Mouse (Mus musculus) embryonic fibroblast, embryonic 13.5 days (primary cell): ENCODE results near the gene Gse1. TPM values are rescaled to one million over a fixed set of nuclear protein-coding genes. Genes with fewer than 3 reads are reported as not detected.

ENCODE experiments used
- H3K27ac ChIP-seq: 2 replicates; pipeline ENCODE4 v1.5.1; 2012; ENCODE audit warnings: low read length, control low read depth, inconsistent platforms; ENCODE audit not compliant: insufficient read depth
- H3K4me1 ChIP-seq: 2 replicates; pipeline ENCODE4 v1.6.1; 2011; ENCODE audit warnings: low read length; ENCODE audit not compliant: control insufficient read depth, insufficient read depth
- H3K4me3 ChIP-seq: 2 replicates; pipeline ENCODE4 v1.5.1; 2011; ENCODE audit warnings: mild to moderate bottlenecking, control low read depth, low read length; ENCODE audit not compliant: insufficient read depth
- CTCF ChIP-seq: IDR thresholded peaks from 2 replicates; pipeline ENCODE4 v1.5.1; 2011; ENCODE audit warnings: mild to moderate bottlenecking, control low read depth, low read length, moderate library complexity, borderline replicate concordance; ENCODE audit not compliant: insufficient read depth
- POLR2A ChIP-seq: IDR thresholded peaks from 2 replicates; pipeline ENCODE4 v1.6.1; 2011; ENCODE audit warnings: low read depth, mild to moderate bottlenecking, control low read depth, low read length, moderate library complexity
- polyA plus RNA-seq: library from polyadenylated mRNA; stranded (reverse); fragments of >200 nt; gene quantifications from 2 replicates; pipeline ENCODE4 v1.2.4, GENCODE M21; 2011; ENCODE audit warnings: low read depth; ENCODE audit not compliant: missing spikeins, insufficient read length

Gse1 gene
- polyA plus RNA-seq, 1 experiment, result 13.4 TPM

DNA sequence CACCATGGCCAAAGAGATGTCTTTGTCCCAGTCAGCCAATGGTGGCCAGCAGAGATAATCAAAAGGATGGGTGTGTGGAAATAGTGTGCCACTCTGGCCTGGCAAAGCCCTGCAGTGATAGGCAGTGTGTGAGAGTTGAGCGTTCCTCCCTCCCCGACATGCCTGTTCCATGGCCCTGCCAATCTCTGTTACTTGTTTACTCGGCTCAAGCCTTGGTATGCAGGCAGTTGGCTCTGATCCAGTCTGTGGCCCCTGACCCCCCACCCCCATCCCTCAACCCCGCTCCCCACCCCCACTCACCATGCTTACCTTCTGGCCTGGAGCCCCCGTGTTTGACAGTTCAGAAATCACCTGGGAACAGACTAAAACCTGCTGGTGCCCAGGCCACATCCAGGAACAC is 189.9 kb downstream of the Gse1 start:
- Histone ChIP-seq H3K4me1 (peaks cover 9% of the 10 kb centered on the region; the same call in 1 of the 2 replicates), H3K4me3 (no peak overlapping the region), H3K27ac (no peak overlapping the region)
- TF ChIP-seq CTCF, result no peak
- no peak for TF ChIP-seq POLR2A

DNA sequence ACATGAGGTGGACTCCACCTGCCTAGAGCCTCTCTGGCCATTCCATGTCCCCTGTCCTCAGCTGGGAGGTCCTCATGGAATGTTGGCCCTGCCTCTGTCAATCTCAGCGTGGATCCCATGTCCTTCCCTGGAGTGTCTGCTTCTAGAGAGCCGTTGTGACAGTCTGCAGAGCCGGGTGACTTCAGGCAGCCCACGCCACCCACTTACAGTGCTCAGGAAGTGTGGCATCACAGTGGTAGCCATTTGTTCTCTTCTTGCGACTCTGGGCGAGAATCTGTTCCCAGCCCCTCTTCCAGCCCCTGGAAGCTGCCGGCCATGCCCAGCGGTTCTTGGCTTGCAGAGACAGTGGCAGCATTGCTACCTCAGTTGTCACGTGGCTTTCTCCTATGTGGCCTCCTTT is 191.4 kb downstream of the Gse1 start:
- H3K4me1 ChIP-seq, result 0 out of 2 replicates have a peak, but pooled peaks cover 5% of the 10 kb centered on the region
- no peak overlapping the region for H3K4me3 ChIP-seq
- TF ChIP-seq POLR2A, result no peak
- TF ChIP-seq CTCF, result no peak
- H3K27ac ChIP-seq, result no peak overlapping the region

DNA sequence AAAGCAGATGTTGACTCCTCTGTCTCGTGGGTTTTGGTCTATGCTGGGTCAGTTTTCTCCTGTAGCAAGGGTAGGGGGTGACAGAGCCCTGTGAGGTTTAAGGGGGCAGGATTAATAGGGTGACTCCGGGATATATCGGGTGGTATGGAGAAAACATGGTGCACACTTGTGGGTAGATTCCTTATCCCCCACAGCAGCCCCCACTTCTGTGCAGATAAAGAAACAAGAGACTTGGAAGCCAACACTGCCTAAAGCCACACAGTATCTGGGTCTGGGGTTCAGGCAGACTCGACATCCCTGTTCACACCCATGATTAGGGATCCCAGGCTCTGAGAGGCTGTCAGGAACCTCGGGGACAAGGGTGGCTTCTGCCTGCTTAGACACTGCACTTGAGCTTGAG is 192.0 kb downstream of the Gse1 start:
- Histone ChIP-seq H3K4me3 (no peak overlapping the region), H3K27ac (no peak overlapping the region), H3K4me1 (0 out of 2 replicates have a peak, but pooled peaks cover 5% of the 10 kb centered on the region)
- TF ChIP-seq POLR2A (no peak), CTCF (no peak)

DNA sequence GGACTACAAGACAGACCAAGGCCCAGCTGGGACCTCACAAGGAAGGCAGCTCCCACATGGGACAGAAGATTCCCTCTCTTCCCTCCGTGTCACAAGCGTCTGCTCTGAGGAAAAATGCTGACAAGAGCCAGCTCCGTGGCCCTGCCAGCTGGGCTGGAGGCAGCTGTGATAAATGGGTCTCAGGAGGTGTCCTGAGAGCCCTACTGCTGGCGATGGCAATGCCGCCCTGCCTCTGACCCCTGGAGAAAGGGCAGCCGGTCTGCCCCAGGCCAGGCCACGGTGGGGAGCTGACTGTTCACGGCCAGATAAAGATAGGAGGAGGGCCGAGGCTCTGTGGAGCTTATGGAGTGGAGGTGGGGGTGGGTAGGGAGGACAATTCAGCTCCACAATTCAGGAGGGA is 193.4 kb downstream of the Gse1 start:
- Histone ChIP-seq H3K4me1 (no peaks in the 10 kb centered on the region), H3K4me3 (no peak overlapping the region), H3K27ac (no peak overlapping the region)
- TF ChIP-seq CTCF (no peak), POLR2A (no peak)

DNA sequence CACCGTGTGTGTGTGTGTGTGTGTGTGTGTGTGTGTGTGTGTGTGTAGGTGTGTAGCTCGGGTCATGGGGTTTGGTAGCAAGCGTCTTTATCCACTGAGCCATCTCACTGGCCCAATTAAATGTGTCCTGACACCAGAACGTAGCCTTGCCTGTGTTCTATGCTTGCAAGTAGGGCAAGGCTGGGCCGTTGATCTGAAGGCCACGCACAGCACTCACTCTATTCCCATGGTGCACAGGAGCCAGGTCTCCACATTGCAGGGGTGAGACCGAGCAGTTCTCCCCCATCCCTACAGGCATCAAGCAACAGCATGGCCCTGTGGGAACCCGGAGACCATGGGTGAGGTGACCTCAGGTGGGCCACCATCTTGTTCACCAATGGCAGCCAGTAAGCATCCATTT is 194.0 kb downstream of the Gse1 start:
- TF ChIP-seq POLR2A (no peak), CTCF (no peak)
- H3K4me1 ChIP-seq, result 0 out of 2 replicates have a peak, but pooled peaks cover 2% of the 10 kb centered on the region
- H3K27ac ChIP-seq, result no peak overlapping the region
- no peak overlapping the region for H3K4me3 ChIP-seq

DNA sequence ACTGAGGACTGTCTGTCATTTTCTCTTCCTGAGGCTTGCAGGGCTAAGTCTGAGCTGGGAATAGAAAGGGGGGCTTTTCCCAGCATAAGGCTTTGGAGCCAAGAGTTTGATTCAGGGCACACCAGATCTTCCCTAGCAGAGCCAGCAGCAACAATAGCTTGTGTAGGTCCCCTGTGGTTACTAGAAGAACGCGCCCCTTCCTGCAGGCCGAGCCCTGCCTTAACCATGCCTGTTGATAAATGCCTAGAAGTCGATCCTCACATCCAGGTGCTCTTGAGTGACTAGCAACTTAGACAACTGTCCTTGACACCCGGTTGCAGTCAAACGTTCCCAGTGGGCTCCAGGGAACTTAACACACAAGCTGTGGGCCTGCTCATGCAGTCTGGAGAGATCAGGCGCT is 195.3 kb downstream of the Gse1 start:
- Histone ChIP-seq H3K27ac (no peak overlapping the region), H3K4me1 (0 out of 2 replicates have a peak, but pooled peaks cover 2% of the 10 kb centered on the region), H3K4me3 (no peak overlapping the region)
- TF ChIP-seq CTCF (no peak), POLR2A (no peak)

GRCm38 (mm10) chr8:120424829-120425198 is 196.6 kb downstream of the Gse1 start:
- Histone ChIP-seq H3K4me1 (0 out of 2 replicates have a peak, but pooled peaks cover 2% of the 10 kb centered on the region), H3K27ac (no peak overlapping the region), H3K4me3 (no peak overlapping the region)
- TF ChIP-seq POLR2A, result no peak
- TF ChIP-seq CTCF, result no peak

GRCm38 (mm10) chr8:120425199-120425941 is 197.1 kb downstream of the Gse1 start:
- TF ChIP-seq CTCF (no peak), POLR2A (no peak)
- H3K4me3 ChIP-seq, result no peak overlapping the region

GRCm38 (mm10) chr8:120426105-120426504 is 197.8 kb downstream of the Gse1 start:
- no peak for TF ChIP-seq CTCF
- TF ChIP-seq POLR2A, result no peak
- H3K4me3 ChIP-seq, result no peak overlapping the region
- no peak overlapping the region for H3K27ac ChIP-seq
- H3K4me1 ChIP-seq, result 0 out of 2 replicates have a peak, but pooled peaks cover 2% of the 10 kb centered on the region

More at GRCm38 (mm10) chr8:120425199-120425941, 197.1 kb downstream of the Gse1 start:
- Histone ChIP-seq H3K4me1 (0 out of 2 replicates have a peak, but pooled peaks cover 2% of the 10 kb centered on the region), H3K27ac (no peak overlapping the region)

- TF ChIP-seq POLR2A (no peak), CTCF (no peak)
These were observed 198.5 kb downstream of the Gse1 start for GRCm38 (mm10) chr8:120426622-120427385.

More at GRCm38 (mm10) chr8:120426622-120427385, 198.5 kb downstream of the Gse1 start:
- H3K4me3 ChIP-seq, result no peak overlapping the region
- H3K4me1 ChIP-seq, result 0 out of 2 replicates have a peak, but pooled peaks cover 2% of the 10 kb centered on the region
- H3K27ac ChIP-seq, result no peak overlapping the region
